Mouse (Mus musculus): ENCODE data around the gene Them5. TPM values are rescaled to one million over a fixed set of nuclear protein-coding genes. Genes with fewer than 3 reads are reported as not detected.
A peak's percentile ranks its signal among the peaks of the same experiment; 100 is the strongest.

Gene Them5
- polyA plus RNA-seq, 1 experiment from 2014 or later: 0.14 TPM

GRCm38 (mm10) chr3:94338522-94338921, 3.4 kb upstream of the Them5 start:
- ATAC-seq (replicated peaks; ENCODE audit: extremely low read depth, insufficient read depth, low FRiP score): no peak
- no peak overlapping the region for H3K4me2 ChIP-seq (ENCODE audit: low read depth, low read length)
- WGBS: 75% methylated on average over 3 of the region's 3 CpGs

GRCm38 (mm10) chr3:94342552-94342951, 653 bp downstream of the Them5 start:
- Histone ChIP-seq H3K27me3 (ENCODE audit: control insufficient read depth, insufficient read depth, low read length) (no peaks in the 10 kb centered on the region), H3K4me2 (ENCODE audit: low read depth, low read length) (no peak overlapping the region), H3K9me3 (replicated peaks; ENCODE audit: control insufficient read depth, low read length) (no peaks in the 10 kb centered on the region), H3K4me3 (ENCODE audit: low read length) (no peak overlapping the region), H3K4me1 (ENCODE audit: control insufficient read depth, insufficient read depth, low read length) (no peaks in the 10 kb centered on the region), H3K9ac (ENCODE audit: low read length) (no peak overlapping the region), H3K27ac (ENCODE audit: low read length) (no peak overlapping the region), H3K36me3 (ENCODE audit: control insufficient read depth, insufficient read depth) (no peaks in the 10 kb centered on the region)
- ATAC-seq (replicated peaks; ENCODE audit: extremely low read depth, insufficient read depth, low FRiP score): no peak
- WGBS: 38% methylated on average over 1 of the region's 1 CpGs

More at GRCm38 (mm10) chr3:94338522-94338921, 3.4 kb upstream of the Them5 start:
- H3K9me3 ChIP-seq (replicated peaks; ENCODE audit: control insufficient read depth, low read length): no peaks in the 10 kb centered on the region
- no peaks in the 10 kb centered on the region for H3K4me1 ChIP-seq (ENCODE audit: control insufficient read depth, insufficient read depth, low read length)
- no peaks in the 10 kb centered on the region for H3K36me3 ChIP-seq (ENCODE audit: control insufficient read depth, insufficient read depth)
- H3K27ac ChIP-seq (ENCODE audit: low read length): no peak overlapping the region
- H3K4me3 ChIP-seq (ENCODE audit: low read length): no peak overlapping the region
- no peak overlapping the region for H3K9ac ChIP-seq (ENCODE audit: low read length)
- H3K27me3 ChIP-seq (ENCODE audit: control insufficient read depth, insufficient read depth, low read length): no peaks in the 10 kb centered on the region

- no peak overlapping the region for H3K4me3 ChIP-seq (ENCODE audit: low read length)
- no peaks in the 10 kb centered on the region for H3K9me3 ChIP-seq (replicated peaks; ENCODE audit: control insufficient read depth, low read length)
- no peaks in the 10 kb centered on the region for H3K36me3 ChIP-seq (ENCODE audit: control insufficient read depth, insufficient read depth)
- H3K27me3 ChIP-seq (ENCODE audit: control insufficient read depth, insufficient read depth, low read length): no peaks in the 10 kb centered on the region
- WGBS: 89% methylated on average over 2 of the region's 2 CpGs
- no peaks in the 10 kb centered on the region for H3K4me1 ChIP-seq (ENCODE audit: control insufficient read depth, insufficient read depth, low read length)
- no peak overlapping the region for H3K9ac ChIP-seq (ENCODE audit: low read length)
- no peak overlapping the region for H3K4me2 ChIP-seq (ENCODE audit: low read depth, low read length)
- H3K27ac ChIP-seq (ENCODE audit: low read length): no peak overlapping the region
- ATAC-seq (replicated peaks; ENCODE audit: extremely low read depth, insufficient read depth, low FRiP score): no peak
Measured at GRCm38 (mm10) chr3:94344182-94344581, 2.3 kb downstream of the Them5 start.

- no peak overlapping the region for H3K9ac ChIP-seq (ENCODE audit: low read length)
- no peak overlapping the region for H3K4me3 ChIP-seq (ENCODE audit: low read length)
- H3K9me3 ChIP-seq (replicated peaks; ENCODE audit: control insufficient read depth, low read length): no peaks in the 10 kb centered on the region
- no peaks in the 10 kb centered on the region for H3K4me1 ChIP-seq (ENCODE audit: control insufficient read depth, insufficient read depth, low read length)
- H3K27me3 ChIP-seq (ENCODE audit: control insufficient read depth, insufficient read depth, low read length): no peaks in the 10 kb centered on the region
- no peak overlapping the region for H3K27ac ChIP-seq (ENCODE audit: low read length)
- H3K4me2 ChIP-seq (ENCODE audit: low read depth, low read length): no peak overlapping the region
- no peaks in the 10 kb centered on the region for H3K36me3 ChIP-seq (ENCODE audit: control insufficient read depth, insufficient read depth)
- ATAC-seq (replicated peaks; ENCODE audit: extremely low read depth, insufficient read depth, low FRiP score): no peak
- 67% methylated on average over 3 of the region's 3 CpGs for WGBS
Measured at GRCm38 (mm10) chr3:94344897-94345296, 3.0 kb downstream of the Them5 start.

- Histone ChIP-seq H3K9ac (ENCODE audit: low read length) (no peak overlapping the region), H3K4me1 (ENCODE audit: control insufficient read depth, insufficient read depth, low read length) (no peaks in the 10 kb centered on the region)
- 70% methylated on average over 2 of the region's 2 CpGs for WGBS
Measured at GRCm38 (mm10) chr3:94348146-94348545, 6.2 kb downstream of the Them5 start.

GRCm38 (mm10) chr3:94360812-94361211, 18.9 kb downstream of the Them5 start:
- no peak for ATAC-seq (replicated peaks; ENCODE audit: extremely low read depth, insufficient read depth, low FRiP score)

More at GRCm38 (mm10) chr3:94348146-94348545, 6.2 kb downstream of the Them5 start:
- no peaks in the 10 kb centered on the region for H3K27me3 ChIP-seq (ENCODE audit: control insufficient read depth, insufficient read depth, low read length)
- no peaks in the 10 kb centered on the region for H3K9me3 ChIP-seq (replicated peaks; ENCODE audit: control insufficient read depth, low read length)
- ATAC-seq (replicated peaks; ENCODE audit: extremely low read depth, insufficient read depth, low FRiP score): no peak
- H3K36me3 ChIP-seq (ENCODE audit: control insufficient read depth, insufficient read depth): no peaks in the 10 kb centered on the region
- no peak overlapping the region for H3K4me3 ChIP-seq (ENCODE audit: low read length)
- H3K27ac ChIP-seq (ENCODE audit: low read length): no peak overlapping the region
- H3K4me2 ChIP-seq (ENCODE audit: low read depth, low read length): no peak overlapping the region

GRCm38 (mm10) chr3:94362138-94362537, 20.2 kb downstream of the Them5 start, which contains the start of gene C2cd4d:
Gene C2cd4d (plus strand): TSS chr3:94362438.
- Histone ChIP-seq H3K4me3 (ENCODE audit: low read length) (peak within 1 kb of the TSS; percentile 52), H3K4me2 (ENCODE audit: low read depth, low read length) (peak within 1 kb of the TSS; percentile 97), H3K9me3 (replicated peaks; ENCODE audit: control insufficient read depth, low read length) (0 out of 2 replicates have a peak, but pooled peaks cover 3% of the 10 kb centered on the region), H3K27me3 (ENCODE audit: control insufficient read depth, insufficient read depth, low read length) (peaks cover 40% of the 10 kb centered on the region), H3K4me1 (ENCODE audit: control insufficient read depth, insufficient read depth, low read length) (peaks cover 3% of the 10 kb centered on the region; the same call in 1 of the 2 replicates), H3K9ac (ENCODE audit: low read length) (peak within 1 kb of the TSS; percentile 79), H3K36me3 (ENCODE audit: control insufficient read depth, insufficient read depth) (no peaks in the 10 kb centered on the region), H3K27ac (ENCODE audit: low read length) (no peak within 1 kb of the TSS)
- ATAC-seq (replicated peaks; ENCODE audit: extremely low read depth, insufficient read depth, low FRiP score): no peak
- WGBS: 62% methylated on average over 7 of the region's 7 CpGs

More at GRCm38 (mm10) chr3:94360812-94361211, 18.9 kb downstream of the Them5 start:
- H3K27ac ChIP-seq (ENCODE audit: low read length): no peak overlapping the region
- peaks cover 3% of the 10 kb centered on the region; the same call in 1 of the 2 replicates for H3K4me1 ChIP-seq (ENCODE audit: control insufficient read depth, insufficient read depth, low read length)
- no peak overlapping the region for H3K4me3 ChIP-seq (ENCODE audit: low read length)
- no peaks in the 10 kb centered on the region for H3K36me3 ChIP-seq (ENCODE audit: control insufficient read depth, insufficient read depth)
- H3K27me3 ChIP-seq (ENCODE audit: control insufficient read depth, insufficient read depth, low read length): peaks cover 35% of the 10 kb centered on the region
- peaks cover 10% of the 10 kb centered on the region for H3K9me3 ChIP-seq (replicated peaks; ENCODE audit: control insufficient read depth, low read length)
- 2% methylated on average over 1 of the region's 1 CpGs for WGBS
- no peak overlapping the region for H3K9ac ChIP-seq (ENCODE audit: low read length)
- no peak overlapping the region for H3K4me2 ChIP-seq (ENCODE audit: low read depth, low read length)

GRCm38 (mm10) chr3:94363291-94364153, 21.6 kb downstream of the Them5 start:
- peak; percentile 60; the same call in 1 of the 2 replicates for ATAC-seq (replicated peaks; ENCODE audit: extremely low read depth, insufficient read depth, low FRiP score)
- H3K9me3 ChIP-seq (replicated peaks; ENCODE audit: control insufficient read depth, low read length): 0 out of 2 replicates have a peak, but pooled peaks cover 3% of the 10 kb centered on the region
- 6% methylated on average over 86 of the region's 97 CpGs for WGBS
- H3K27ac ChIP-seq (ENCODE audit: low read length): no peak overlapping the region
- peaks cover 3% of the 10 kb centered on the region; the same call in 1 of the 2 replicates for H3K4me1 ChIP-seq (ENCODE audit: control insufficient read depth, insufficient read depth, low read length)
- H3K36me3 ChIP-seq (ENCODE audit: control insufficient read depth, insufficient read depth): no peaks in the 10 kb centered on the region
- H3K4me2 ChIP-seq (ENCODE audit: low read depth, low read length): peak overlapping the region; percentile 97
- H3K4me3 ChIP-seq (ENCODE audit: low read length): peak overlapping the region; percentile 52
- peak overlapping the region; percentile 79 for H3K9ac ChIP-seq (ENCODE audit: low read length)
- H3K27me3 ChIP-seq (ENCODE audit: control insufficient read depth, insufficient read depth, low read length): peaks cover 40% of the 10 kb centered on the region

GRCm38 (mm10) chr3:94364154-94364526, 22.2 kb downstream of the Them5 start:
- WGBS: 3% methylated on average over 23 of the region's 23 CpGs
- peak overlapping the region; percentile 79 for H3K9ac ChIP-seq (ENCODE audit: low read length)
- H3K4me3 ChIP-seq (ENCODE audit: low read length): peak overlapping the region; percentile 52
- peaks cover 3% of the 10 kb centered on the region; the same call in 1 of the 2 replicates for H3K4me1 ChIP-seq (ENCODE audit: control insufficient read depth, insufficient read depth, low read length)
- peak overlapping the region; percentile 97 for H3K4me2 ChIP-seq (ENCODE audit: low read depth, low read length)
- H3K9me3 ChIP-seq (replicated peaks; ENCODE audit: control insufficient read depth, low read length): 0 out of 2 replicates have a peak, but pooled peaks cover 3% of the 10 kb centered on the region
- H3K36me3 ChIP-seq (ENCODE audit: control insufficient read depth, insufficient read depth): no peaks in the 10 kb centered on the region
- no peak overlapping the region for H3K27ac ChIP-seq (ENCODE audit: low read length)
- peaks cover 40% of the 10 kb centered on the region for H3K27me3 ChIP-seq (ENCODE audit: control insufficient read depth, insufficient read depth, low read length)
- no peak for ATAC-seq (replicated peaks; ENCODE audit: extremely low read depth, insufficient read depth, low FRiP score)

Data from heart, embryonic 16.5 days (tissue).